Mouse (Mus musculus): Measurements from ENCODE around the gene Fam171b.

GRCm38 (mm10) chr2:83797902-83798497 lies 14.4 kb upstream of the Fam171b start:
- no peak for TF ChIP-seq POLR2A (IDR thresholded peaks at IDR 0.05; ENCODE audit: borderline replicate concordance, insufficient read depth, low read length)
- no peak for TF ChIP-seq CTCF (IDR thresholded peaks at IDR 0.05; ENCODE audit: borderline replicate concordance, insufficient read depth, low read depth, low read length)
